Mouse (Mus musculus) liver, adult 2 months (tissue): ENCODE measurements around the gene Usp6nl. TPM values are rescaled to one million over a fixed set of nuclear protein-coding genes. Genes with fewer than 3 reads are reported as not detected.

Experiments used
- DNase-seq: peaks from one replicate; pipeline ENCODE4 v3.0.0-alpha.2; 2011; ENCODE audit warnings: low read depth, low spot score; ENCODE audit errors: extremely low read depth
- H3K27ac ChIP-seq: fragments of 200-500 bp; replicated peaks from 2 replicates; pipeline ENCODE4 v1.5.1; 2012; ENCODE audit warnings: low read depth, mild to moderate bottlenecking, control low read depth, inconsistent platforms, low read length; ENCODE audit not compliant: insufficient read depth
- H3K27me3 ChIP-seq: fragments of 200-500 bp; 2 replicates; pipeline ENCODE4 v1.6.1; 2012; ENCODE audit warnings: mild to moderate bottlenecking, moderate library complexity, low read length, inconsistent platforms; ENCODE audit not compliant: control insufficient read depth, insufficient read depth
- H3K36me3 ChIP-seq: fragments of 200-500 bp; 2 replicates; pipeline ENCODE4 v1.6.1; 2012; ENCODE audit warnings: low read length, inconsistent platforms; ENCODE audit not compliant: control insufficient read depth, insufficient read depth
- H3K4me1 ChIP-seq: fragments of 200-500 bp; 2 replicates; pipeline ENCODE4 v1.6.1; 2011; ENCODE audit warnings: low read length; ENCODE audit not compliant: control insufficient read depth, insufficient read depth
- H3K4me3 ChIP-seq: fragments of 200-500 bp; 2 replicates; pipeline ENCODE4 v1.5.1; 2011; ENCODE audit warnings: low read depth, mild to moderate bottlenecking, control low read depth, low read length, moderate library complexity; ENCODE audit not compliant: insufficient read depth
- H3K79me2 ChIP-seq: fragments of 200-500 bp; 2 replicates; pipeline ENCODE4 v1.6.1; 2012; ENCODE audit warnings: inconsistent platforms, mild to moderate bottlenecking, low read length, moderate library complexity; ENCODE audit not compliant: control insufficient read depth, insufficient read depth
- H3K9ac ChIP-seq: fragments of 200-500 bp; 2 replicates; pipeline ENCODE4 v1.6.1; 2012; ENCODE audit warnings: low read depth, mild to moderate bottlenecking, control low read depth, inconsistent platforms, low read length
- CTCF ChIP-seq: fragments of 200-500 bp; IDR thresholded peaks from 2 replicates; pipeline ENCODE4 v1.5.1; 2011; ENCODE audit warnings: low read depth, low read length, control low read depth
- POLR2A ChIP-seq: fragments of 200-500 bp; IDR thresholded peaks from 2 replicates; pipeline ENCODE4 v1.6.1; 2011; ENCODE audit warnings: low read length, control low read depth; ENCODE audit not compliant: insufficient read depth; ENCODE audit errors: extremely low read depth
- WGBS: fragments of 180-500 bp; shearing (Covaris S2); methylation state at CpG from one replicate; pipeline ENCODE4 v1.1.7; 2018; 5-methylcytosine and 5-hydroxymethylcytosine counted together
- polyA plus RNA-seq: library from polyadenylated mRNA; depleted of rRNA; stranded (reverse); fragments of >200 nt; gene quantifications from 2 replicates; pipeline ENCODE4 v1.2.3, GENCODE M21; 2012
- total RNA-seq: library from RNA; depleted of rRNA; stranded (reverse); fragments of >200 nt; gene quantifications from 2 replicates; pipeline ENCODE4 v1.2.3, GENCODE M21; 2014

Gene Usp6nl
- total and polyA plus RNA-seq, 2 experiments = 7.6 to 7.9 TPM

- Histone ChIP-seq H3K4me3 (no peak overlapping the region), H3K9ac (peak overlapping the region; percentile 34; the same call in 1 of the 2 replicates), H3K27ac (peak overlapping the region; percentile 73), H3K36me3 (no peaks in the 10 kb centered on the region), H3K79me2 (peaks cover 29% of the 10 kb centered on the region), H3K27me3 (no peaks in the 10 kb centered on the region), H3K4me1 (peaks cover 40% of the 10 kb centered on the region)
- peak; percentile 93 for DNase-seq
- 20% methylated on average over 14 of the region's 14 CpGs for WGBS
- no peak for TF ChIP-seq CTCF
- no peak for TF ChIP-seq POLR2A
Measured at GRCm38 (mm10) chr2:6335032-6335735, 12.7 kb downstream of the Usp6nl start.

- Histone ChIP-seq H3K79me2 (peaks cover 27% of the 10 kb centered on the region), H3K27ac (no peak overlapping the region), H3K27me3 (no peaks in the 10 kb centered on the region), H3K9ac (no peak overlapping the region), H3K36me3 (no peaks in the 10 kb centered on the region), H3K4me1 (peaks cover 34% of the 10 kb centered on the region), H3K4me3 (no peak overlapping the region)
- no peak for DNase-seq
- 81% methylated on average over 1 of the region's 1 CpGs for WGBS
- TF ChIP-seq CTCF = no peak
- no peak for TF ChIP-seq POLR2A
Measured at GRCm38 (mm10) chr2:6336013-6336412, 13.5 kb downstream of the Usp6nl start.

GRCm38 (mm10) chr2:6336649-6337048 lies 14.2 kb downstream of the Usp6nl start:
- Histone ChIP-seq H3K27ac (no peak overlapping the region), H3K9ac (no peak overlapping the region), H3K79me2 (peaks cover 29% of the 10 kb centered on the region), H3K27me3 (no peaks in the 10 kb centered on the region), H3K36me3 (no peaks in the 10 kb centered on the region), H3K4me1 (peaks cover 31% of the 10 kb centered on the region), H3K4me3 (no peak overlapping the region)
- no peak for DNase-seq
- 85% methylated on average over 3 of the region's 3 CpGs for WGBS
- TF ChIP-seq POLR2A (no peak), CTCF (no peak)

GRCm38 (mm10) chr2:6337436-6337835 lies 15.0 kb downstream of the Usp6nl start:
- H3K36me3 ChIP-seq = no peaks in the 10 kb centered on the region
- peak; percentile 48 for DNase-seq
- H3K27ac ChIP-seq = peak overlapping the region; percentile 34; the same call in 1 of the 2 replicates
- H3K79me2 ChIP-seq = peaks cover 31% of the 10 kb centered on the region
- TF ChIP-seq CTCF (no peak), POLR2A (no peak)
- no peak overlapping the region for H3K4me3 ChIP-seq
- H3K4me1 ChIP-seq = peaks cover 29% of the 10 kb centered on the region
- no peaks in the 10 kb centered on the region for H3K27me3 ChIP-seq
- no peak overlapping the region for H3K9ac ChIP-seq
- WGBS = 16% methylated on average over 2 of the region's 2 CpGs

- Histone ChIP-seq H3K27me3 (no peaks in the 10 kb centered on the region), H3K4me1 (peaks cover 25% of the 10 kb centered on the region), H3K27ac (peak overlapping the region; percentile 59), H3K36me3 (no peaks in the 10 kb centered on the region), H3K79me2 (peaks cover 33% of the 10 kb centered on the region; the same call in 1 of the 2 replicates), H3K9ac (0 out of 2 replicates have a peak overlapping the region, but pooled peaks have one; percentile 5), H3K4me3 (no peak overlapping the region)
- TF ChIP-seq CTCF (no peak), POLR2A (no peak)
- peak; percentile 94 for DNase-seq
- 14% methylated on average over 9 of the region's 9 CpGs for WGBS
Measured at GRCm38 (mm10) chr2:6338031-6338629, 15.7 kb downstream of the Usp6nl start.

GRCm38 (mm10) chr2:6340439-6340838 lies 18.0 kb downstream of the Usp6nl start:
- H3K27me3 ChIP-seq = no peaks in the 10 kb centered on the region
- no peaks in the 10 kb centered on the region for H3K36me3 ChIP-seq
- 100% methylated on average over 2 of the region's 2 CpGs for WGBS
- peaks cover 13% of the 10 kb centered on the region for H3K4me1 ChIP-seq
- H3K79me2 ChIP-seq = peaks cover 36% of the 10 kb centered on the region; the same call in 1 of the 2 replicates
- H3K9ac ChIP-seq = no peak overlapping the region
- no peak overlapping the region for H3K4me3 ChIP-seq
- no peak overlapping the region for H3K27ac ChIP-seq
- TF ChIP-seq POLR2A = no peak
- no peak for TF ChIP-seq CTCF
- no peak for DNase-seq
